Mouse (Mus musculus) ES-E14 (cell line): Measurements from ENCODE around the gene Rims1.

Experiments used
- CHD2 ChIP-seq: IDR thresholded peaks from 2 replicates; pipeline ENCODE4 v1.6.1; 2014; ENCODE audit warnings: mild to moderate bottlenecking, low read depth, low read length, inconsistent platforms
- HCFC1 ChIP-seq: IDR thresholded peaks from 2 replicates; pipeline ENCODE4 v1.6.1; 2012; ENCODE audit warnings: low read length, inconsistent platforms, borderline replicate concordance; ENCODE audit not compliant: insufficient read depth
- MAFK ChIP-seq: IDR thresholded peaks from 2 replicates; pipeline ENCODE4 v1.6.1; 2014; ENCODE audit warnings: mild to moderate bottlenecking, low read depth, low read length, inconsistent platforms; ENCODE audit not compliant: insufficient read depth
- ZC3H11A ChIP-seq: IDR thresholded peaks from 2 replicates; pipeline ENCODE4 v1.6.1; 2012; ENCODE audit warnings: low read depth, mild to moderate bottlenecking, inconsistent platforms, low read length, borderline replicate concordance
- ZNF384 ChIP-seq: IDR thresholded peaks from 2 replicates; pipeline ENCODE4 v1.6.1; 2012; ENCODE audit warnings: low read depth, low read length, inconsistent platforms

GRCm38 (mm10) chr1:22270131-22270530 is 535.7 kb downstream of the Rims1 start:
- TF ChIP-seq MAFK (no peak), ZC3H11A (no peak), CHD2 (no peak), HCFC1 (no peak), ZNF384 (no peak)
